Mouse (Mus musculus) limb, embryonic 10.5 days (tissue): ENCODE data around the gene Fam228a. TPM values are rescaled to one million over a fixed set of nuclear protein-coding genes. Genes with fewer than 3 reads are reported as not detected.
A peak's percentile ranks its signal among the peaks of the same experiment; 100 is the strongest.
"Not testable (repeated sequence)": the region's sequence is repeated elsewhere in the genome, so short reads cannot be mapped to it uniquely, and the experiment has no call there.

ENCODE experiments used
- DNase-seq: peaks from one replicate; pipeline ENCODE4 v3.0.0-alpha.2; 2017; ENCODE audit warnings: low spot score
- H3K27ac ChIP-seq: fragments of 300-500 bp; sonication (generic); 2 replicates; pipeline ENCODE4 v1.5.1; 2016; ENCODE audit warnings: mild to moderate bottlenecking
- H3K27me3 ChIP-seq: fragments of 300-500 bp; sonication (generic); 2 replicates; pipeline ENCODE4 v1.6.1; 2016; ENCODE audit warnings: low read depth, mild to moderate bottlenecking; ENCODE audit not compliant: poor library complexity, severe bottlenecking
- H3K36me3 ChIP-seq: fragments of 300-500 bp; sonication (generic); 2 replicates; pipeline ENCODE4 v1.6.1; 2016; ENCODE audit warnings: mild to moderate bottlenecking, moderate library complexity
- H3K4me1 ChIP-seq: fragments of 300-500 bp; sonication (generic); 2 replicates; pipeline ENCODE4 v1.6.1; 2016
- H3K4me3 ChIP-seq: fragments of 300-500 bp; sonication (generic); 2 replicates; pipeline ENCODE4 v1.5.1; 2016; ENCODE audit warnings: mild to moderate bottlenecking, moderate library complexity
- H3K9me3 ChIP-seq: fragments of 300-500 bp; sonication (generic); replicated peaks from 2 replicates; pipeline ENCODE4 v1.6.1; 2016; ENCODE audit warnings: mild to moderate bottlenecking
- WGBS: fragments of 180-500 bp; shearing (Covaris S2); methylation state at CpG from one replicate; pipeline ENCODE4 v1.1.7; 2016; 5-methylcytosine and 5-hydroxymethylcytosine counted together
- polyA plus RNA-seq: library from polyadenylated mRNA; unstranded; fragments of >200 nt; fragmentation: Nextera tagmentation; extraction: Ambion mirVana; gene quantifications from 2 replicates; pipeline ENCODE4 v1.2.1, GENCODE M21; 2016

Gene Fam228a
- polyA plus RNA-seq, 1 experiment from 2014 or later, result 0.13 TPM

DNA sequence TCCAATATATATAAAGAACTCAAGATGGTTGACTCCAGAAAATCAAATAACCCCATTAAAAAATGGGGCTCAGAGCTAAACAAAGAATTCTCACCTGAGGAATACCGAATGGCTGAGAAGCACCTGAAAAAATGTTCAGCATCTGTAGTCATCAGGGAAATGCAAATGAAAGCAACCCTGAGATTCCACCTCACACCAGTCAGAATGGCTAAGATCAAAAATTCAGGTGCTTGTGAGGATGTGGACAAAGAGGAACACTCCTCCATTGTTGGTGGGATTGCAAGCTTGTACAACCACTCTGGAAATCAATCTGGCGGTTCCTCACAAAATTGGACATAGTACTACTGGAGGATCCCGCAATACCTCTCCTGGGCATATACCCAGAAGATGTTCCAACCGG, 16.2 kb upstream of the Fam228a start:
- not testable (repeated sequence) for H3K4me3 ChIP-seq, H3K4me1 ChIP-seq, H3K36me3 ChIP-seq, H3K9me3 ChIP-seq, DNase-seq, H3K27ac ChIP-seq, H3K27me3 ChIP-seq
- WGBS, result 83% methylated on average over 4 of the region's 4 CpGs

DNA sequence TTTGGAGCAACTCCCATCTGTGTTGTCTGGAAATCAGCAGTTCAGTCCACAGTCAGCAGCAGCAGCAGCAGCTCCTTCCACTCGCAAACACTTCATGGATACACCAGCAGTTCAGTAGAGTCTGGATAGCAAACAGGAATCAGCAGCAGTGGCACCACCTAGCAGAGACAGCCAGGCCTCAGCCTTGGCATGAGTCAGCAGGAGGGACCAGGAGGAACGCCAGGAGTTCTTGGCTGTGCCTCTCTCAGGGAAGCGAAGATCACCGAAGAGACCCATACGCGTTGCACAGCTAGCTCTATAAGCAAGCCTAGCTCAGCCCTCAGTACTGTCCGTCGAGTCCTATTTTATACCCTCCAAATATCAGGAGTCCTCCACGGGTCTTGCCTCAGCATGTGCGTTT, 6.3 kb upstream of the Fam228a start:
- Histone ChIP-seq H3K27me3 (no peaks in the 10 kb centered on the region), H3K9me3 (no peaks in the 10 kb centered on the region), H3K27ac (no peak overlapping the region), H3K4me3 (no peak overlapping the region), H3K36me3 (no peaks in the 10 kb centered on the region), H3K4me1 (no peaks in the 10 kb centered on the region)
- DNase-seq, result no peak
- 93% methylated on average over 10 of the region's 10 CpGs for WGBS

DNA sequence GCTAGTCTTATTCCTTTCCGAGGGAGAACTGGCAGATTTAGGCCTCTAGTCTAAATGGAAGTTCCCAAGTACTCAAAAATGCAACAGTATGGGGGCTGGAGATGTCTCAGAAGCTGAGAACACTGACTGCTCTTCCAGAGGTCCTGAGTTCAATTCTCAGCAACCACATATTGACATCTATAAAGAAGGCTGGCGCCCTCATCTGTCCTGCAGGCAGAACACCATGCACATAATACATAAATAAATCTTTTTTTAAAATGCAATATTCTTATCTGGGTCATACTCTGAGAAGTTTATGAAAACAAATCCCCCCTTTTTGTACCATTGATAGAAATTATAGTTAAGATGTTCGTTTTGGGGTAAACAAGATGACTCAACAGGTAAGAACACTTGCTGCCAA, 4.0 kb upstream of the Fam228a start:
- H3K4me1 ChIP-seq, result no peaks in the 10 kb centered on the region
- DNase-seq, result no peak
- no peaks in the 10 kb centered on the region for H3K9me3 ChIP-seq
- no peaks in the 10 kb centered on the region for H3K36me3 ChIP-seq
- no peaks in the 10 kb centered on the region for H3K27me3 ChIP-seq
- no peak overlapping the region for H3K27ac ChIP-seq
- WGBS, result 90% methylated on average over 3 of the region's 3 CpGs
- no peak overlapping the region for H3K4me3 ChIP-seq

DNA sequence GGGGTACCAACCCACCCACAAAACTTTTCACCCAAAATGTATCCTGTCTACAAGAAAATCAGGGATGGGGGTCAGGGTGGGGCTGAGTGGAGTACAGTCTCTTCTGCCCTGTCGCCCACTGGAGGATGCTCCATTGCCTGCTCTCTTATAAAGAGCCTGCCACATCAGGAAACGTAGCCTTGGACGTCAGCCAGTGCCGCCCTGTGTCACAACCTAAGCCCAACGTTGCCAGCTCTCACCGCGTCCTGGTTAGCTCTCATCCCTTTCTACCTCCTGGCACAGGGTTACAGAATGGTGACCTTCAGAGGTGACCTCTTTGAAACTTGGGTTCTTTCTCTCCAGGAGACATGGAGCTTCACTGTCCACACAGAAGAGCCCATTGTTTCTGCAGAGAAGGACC, 2.6 kb upstream of the Fam228a start:
- Histone ChIP-seq H3K4me3 (no peak overlapping the region), H3K27me3 (no peaks in the 10 kb centered on the region), H3K36me3 (no peaks in the 10 kb centered on the region), H3K4me1 (no peaks in the 10 kb centered on the region), H3K27ac (no peak overlapping the region), H3K9me3 (no peaks in the 10 kb centered on the region)
- WGBS, result 91% methylated on average over 7 of the region's 7 CpGs
- no peak for DNase-seq

DNA sequence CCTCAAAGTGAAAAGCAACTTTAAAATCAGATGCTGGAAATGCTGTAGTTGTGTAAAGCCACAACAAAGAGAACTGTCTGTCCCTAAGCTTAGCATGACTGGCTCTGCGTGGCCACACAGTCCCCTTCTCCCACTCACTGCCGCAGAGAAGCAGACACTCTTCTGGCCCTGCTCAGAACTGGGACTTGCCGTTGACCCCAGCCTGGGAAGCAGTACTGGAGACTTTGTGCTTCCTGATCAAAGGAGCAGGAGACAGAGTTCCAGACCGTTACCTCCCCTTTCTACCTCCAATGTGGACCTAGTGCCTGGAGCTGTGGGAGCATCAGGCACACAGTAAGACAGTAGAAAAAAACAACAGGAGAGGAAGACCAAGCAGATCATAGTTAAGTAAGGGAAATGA, 5.9 kb downstream of the Fam228a start:
- Histone ChIP-seq H3K4me3 (no peak overlapping the region), H3K4me1 (peaks cover 3% of the 10 kb centered on the region; the same call in 1 of the 2 replicates), H3K9me3 (no peaks in the 10 kb centered on the region), H3K27me3 (peaks cover 5% of the 10 kb centered on the region; the same call in 1 of the 2 replicates), H3K36me3 (no peaks in the 10 kb centered on the region), H3K27ac (no peak overlapping the region)
- DNase-seq, result no peak
- 55% methylated on average over 4 of the region's 4 CpGs for WGBS

DNA sequence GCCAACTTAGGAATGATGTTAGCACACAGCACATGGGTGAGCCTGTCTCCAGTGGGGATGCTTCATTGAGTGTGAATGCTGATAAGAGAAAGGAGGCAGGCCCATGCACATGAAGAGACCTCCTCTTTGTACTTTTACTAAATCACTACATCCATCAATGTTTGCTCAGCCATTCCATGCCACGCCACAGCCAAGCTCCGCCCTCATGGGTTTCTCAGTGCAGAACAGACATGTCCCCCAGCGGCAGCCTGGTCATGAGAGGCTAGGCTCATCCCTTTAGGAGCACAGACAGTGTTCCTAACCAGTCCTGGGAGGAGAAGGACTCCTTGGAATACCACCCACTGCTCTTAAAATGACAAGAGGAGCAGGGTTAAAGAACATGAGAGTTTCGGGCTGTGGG, 6.6 kb downstream of the Fam228a start:
- Histone ChIP-seq H3K4me1 (peaks cover 3% of the 10 kb centered on the region; the same call in 1 of the 2 replicates), H3K4me3 (no peak overlapping the region), H3K36me3 (no peaks in the 10 kb centered on the region), H3K9me3 (no peaks in the 10 kb centered on the region), H3K27ac (no peak overlapping the region), H3K27me3 (peaks cover 5% of the 10 kb centered on the region; the same call in 1 of the 2 replicates)
- WGBS, result 69% methylated on average over 4 of the region's 4 CpGs
- no peak for DNase-seq

DNA sequence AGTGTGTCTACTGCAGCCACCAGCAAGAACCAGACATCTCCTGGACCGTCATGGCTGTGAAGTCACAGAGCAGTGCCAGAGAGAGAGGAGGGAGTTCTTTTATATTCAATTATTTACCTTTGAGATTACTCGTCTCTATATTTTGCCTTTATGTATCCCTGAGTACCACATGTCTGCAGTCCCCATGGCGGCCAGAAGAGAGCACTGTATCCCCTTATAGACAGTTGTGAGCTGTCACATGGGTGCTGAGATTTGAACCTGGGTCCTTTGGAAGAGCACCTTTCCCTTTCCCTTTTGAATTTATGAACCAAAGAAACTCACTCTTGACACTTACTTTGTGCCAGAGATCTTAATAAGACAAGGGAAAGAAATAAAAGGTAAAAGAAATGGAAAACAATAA, 9.1 kb downstream of the Fam228a start:
- H3K9me3 ChIP-seq, result no peaks in the 10 kb centered on the region
- 93% methylated on average over 3 of the region's 3 CpGs for WGBS

DNA sequence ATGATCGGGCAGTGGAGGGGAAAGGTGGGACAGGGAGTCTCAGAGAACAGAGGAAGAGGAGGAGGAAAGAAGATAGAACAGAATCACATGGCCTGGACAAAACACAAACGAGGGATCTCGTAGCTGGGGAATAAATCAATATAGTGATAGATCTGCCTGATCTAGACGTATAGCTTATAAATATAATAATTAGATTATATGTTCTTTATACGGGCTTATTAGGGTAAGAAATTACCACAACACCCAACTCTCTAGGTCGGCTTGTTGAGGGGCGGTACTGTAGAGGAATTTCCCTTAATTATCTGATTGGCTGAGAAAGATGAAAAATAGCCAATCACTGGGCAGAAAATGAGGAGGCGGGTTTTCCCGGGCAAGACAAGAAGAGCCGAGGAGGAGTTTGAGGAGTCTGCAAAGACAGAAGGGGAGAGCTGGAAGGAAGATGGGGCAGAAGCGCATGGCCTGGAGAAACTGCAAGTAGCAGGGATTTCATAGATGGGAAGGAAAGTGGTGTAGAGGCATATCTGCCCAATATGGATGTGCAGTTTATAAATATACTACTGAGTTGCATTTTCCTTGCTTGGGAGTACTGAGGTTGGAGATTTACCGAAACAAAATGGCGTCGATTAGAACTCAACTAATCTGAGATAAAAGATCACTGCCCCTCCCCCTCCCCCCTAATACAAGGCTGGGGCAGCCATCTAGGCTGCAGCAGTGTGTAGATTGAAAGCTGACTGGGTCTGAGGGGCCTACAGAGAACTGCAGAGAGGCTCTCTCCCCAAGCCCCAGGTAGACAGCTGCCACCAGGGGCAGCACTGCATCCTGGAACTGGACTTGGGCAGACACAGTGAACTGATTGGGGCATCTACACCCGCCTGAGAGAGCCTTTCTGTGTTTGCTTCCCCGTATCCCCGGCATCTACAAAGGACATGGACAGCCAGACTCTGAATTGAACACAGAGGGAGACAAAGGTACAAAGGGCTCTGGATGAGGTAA, 18.2 kb downstream of the Fam228a start:
- Histone ChIP-seq H3K9me3 (no peaks in the 10 kb centered on the region), H3K4me3 (no peak overlapping the region), H3K4me1 (peaks cover 9% of the 10 kb centered on the region; the same call in 1 of the 2 replicates), H3K27ac (no peak overlapping the region), H3K27me3 (0 out of 2 replicates have a peak, but pooled peaks cover 10% of the 10 kb centered on the region), H3K36me3 (no peaks in the 10 kb centered on the region)
- 75% methylated on average over 17 of the region's 17 CpGs for WGBS
- no peak for DNase-seq

More for the DNA sequence above, 9.1 kb downstream of the Fam228a start:
- Histone ChIP-seq H3K27ac (no peak overlapping the region), H3K4me1 (peaks cover 2% of the 10 kb centered on the region; the same call in 1 of the 2 replicates), H3K4me3 (no peak overlapping the region), H3K36me3 (no peaks in the 10 kb centered on the region), H3K27me3 (peaks cover 5% of the 10 kb centered on the region; the same call in 1 of the 2 replicates)
- no peak for DNase-seq

DNA sequence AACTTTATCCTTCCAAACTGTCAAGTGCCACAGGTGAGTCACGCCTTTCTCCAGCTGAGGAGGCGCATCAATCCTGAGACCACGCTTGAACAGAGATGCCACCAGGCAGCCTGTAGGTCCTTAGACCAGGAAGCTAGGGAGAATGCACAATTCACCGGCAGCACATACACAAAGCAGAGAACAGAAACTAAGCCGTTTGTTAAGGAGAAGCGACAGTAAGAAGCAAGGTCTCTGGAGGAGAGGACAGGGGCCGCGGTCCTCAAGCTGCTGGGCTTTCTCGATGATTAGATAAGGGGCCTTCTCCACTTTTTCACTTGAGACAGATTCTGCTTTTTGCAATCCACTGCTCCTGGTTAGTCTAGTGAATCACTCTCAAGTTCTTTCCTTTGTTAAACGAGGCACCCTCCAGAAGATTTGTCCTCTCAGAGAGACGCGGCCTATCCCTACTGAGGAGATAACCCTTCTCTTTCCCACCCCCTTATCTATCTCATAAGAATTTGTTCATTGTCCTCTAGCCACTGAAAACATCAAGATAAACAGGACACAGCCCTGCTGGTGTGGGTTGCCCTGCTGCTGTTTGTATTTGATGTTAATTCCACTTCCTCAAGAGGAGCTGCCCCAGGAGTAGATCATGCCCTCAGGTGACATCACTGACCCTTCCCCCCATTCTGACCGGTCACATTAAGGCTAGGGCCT, 19.0 kb downstream of the Fam228a start:
- Histone ChIP-seq H3K4me1 (peaks cover 7% of the 10 kb centered on the region; the same call in 1 of the 2 replicates), H3K27ac (no peak overlapping the region), H3K4me3 (no peak overlapping the region), H3K36me3 (no peaks in the 10 kb centered on the region), H3K9me3 (no peaks in the 10 kb centered on the region), H3K27me3 (0 out of 2 replicates have a peak, but pooled peaks cover 10% of the 10 kb centered on the region)
- WGBS, result 85% methylated on average over 13 of the region's 13 CpGs
- no peak for DNase-seq

DNA sequence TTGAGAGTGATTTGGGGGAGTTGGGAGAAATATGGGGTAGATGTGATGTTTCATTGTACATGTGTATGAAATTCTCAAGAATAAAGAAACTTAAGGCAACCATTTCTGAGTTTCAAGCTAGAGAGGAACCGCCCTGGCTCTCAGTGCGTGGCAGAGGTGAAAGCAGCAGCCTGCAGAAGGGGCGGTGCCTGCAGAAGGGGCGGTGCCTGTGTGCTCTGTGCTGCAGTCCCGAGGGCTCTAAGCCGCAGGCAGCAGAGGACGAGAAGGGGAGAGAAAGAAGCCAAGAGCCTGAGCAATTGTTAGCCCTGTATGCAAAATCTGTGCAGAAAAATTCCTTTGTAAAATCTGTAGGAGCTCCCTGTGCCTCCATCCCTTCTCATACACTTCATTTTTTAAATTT, 20.8 kb downstream of the Fam228a start:
- Histone ChIP-seq H3K36me3 (no peaks in the 10 kb centered on the region; the same call in 1 of the 2 replicates), H3K9me3 (no peaks in the 10 kb centered on the region), H3K27ac (no peak overlapping the region), H3K4me1 (peaks cover 7% of the 10 kb centered on the region; the same call in 1 of the 2 replicates), H3K4me3 (no peak overlapping the region), H3K27me3 (0 out of 2 replicates have a peak, but pooled peaks cover 10% of the 10 kb centered on the region)
- DNase-seq, result peak; percentile 30
- 7% methylated on average over 7 of the region's 7 CpGs for WGBS

DNA sequence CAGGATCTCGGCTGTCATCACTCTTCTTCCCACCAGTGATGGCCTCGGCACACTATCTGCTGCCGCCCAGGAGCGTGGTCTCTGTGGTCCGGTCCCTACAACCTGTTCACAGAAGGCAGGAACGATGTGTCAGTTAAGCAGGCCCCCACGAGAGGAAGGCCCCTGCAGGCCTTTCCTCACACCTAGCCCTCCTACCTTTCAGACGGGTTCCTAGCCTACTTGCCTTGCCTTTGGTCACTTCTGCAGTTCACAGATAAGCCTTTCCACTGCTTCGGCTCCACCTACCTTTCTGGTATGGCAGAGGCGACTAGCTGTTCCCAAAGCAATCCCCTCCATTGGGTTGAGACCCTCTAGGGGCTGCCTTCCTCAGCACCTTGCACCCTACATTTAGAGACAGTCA, 22.6 kb downstream of the Fam228a start:
- peaks cover 7% of the 10 kb centered on the region; the same call in 1 of the 2 replicates for H3K4me1 ChIP-seq
- DNase-seq, result peak; percentile 22
- H3K27ac ChIP-seq, result no peak overlapping the region
- 84% methylated on average over 10 of the region's 10 CpGs for WGBS
- 0 out of 2 replicates have a peak, but pooled peaks cover 10% of the 10 kb centered on the region for H3K27me3 ChIP-seq
- no peaks in the 10 kb centered on the region for H3K9me3 ChIP-seq
- H3K4me3 ChIP-seq, result no peak overlapping the region
- peaks cover 4% of the 10 kb centered on the region; the same call in 1 of the 2 replicates for H3K36me3 ChIP-seq

DNA sequence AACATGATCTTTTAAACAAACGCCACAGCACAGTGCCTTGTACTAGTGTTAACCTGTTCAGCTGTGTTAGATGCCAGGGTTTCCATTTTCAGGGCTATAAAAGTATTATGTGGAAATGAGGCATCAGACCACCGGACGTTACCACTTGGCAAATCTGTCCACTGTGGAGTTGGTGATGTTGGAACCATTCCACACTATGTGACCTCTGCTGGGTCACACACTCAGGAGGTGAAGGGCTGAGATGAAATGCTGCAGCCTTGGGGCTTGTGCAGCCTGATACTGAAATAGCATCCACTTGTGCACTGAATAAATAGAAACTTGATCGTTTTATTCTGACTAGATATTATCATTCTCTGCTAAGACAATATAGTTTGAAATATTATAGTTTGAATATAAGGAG, 24.9 kb downstream of the Fam228a start:
- no peak overlapping the region for H3K4me3 ChIP-seq
- 0 out of 2 replicates have a peak, but pooled peaks cover 4% of the 10 kb centered on the region for H3K27me3 ChIP-seq
- no peak for DNase-seq
- H3K36me3 ChIP-seq, result peaks cover 15% of the 10 kb centered on the region
- no peak overlapping the region for H3K27ac ChIP-seq
- peaks cover 7% of the 10 kb centered on the region; the same call in 1 of the 2 replicates for H3K4me1 ChIP-seq
- WGBS, result 81% methylated on average over 4 of the region's 4 CpGs
- no peaks in the 10 kb centered on the region for H3K9me3 ChIP-seq
